Mouse (Mus musculus) stomach, embryonic 15.5 days (tissue): ENCODE measurements around the gene Fam19a4. TPM values are rescaled to one million over a fixed set of nuclear protein-coding genes. Genes with fewer than 3 reads are reported as not detected.

ENCODE experiments used
- ATAC-seq: fragments of 200-750 bp; cut with Nextera tagmentation; 2 replicates; pipeline ENCODE4 v1.8.0; 2017; ENCODE audit warnings: low read depth, moderate number of reproducible peaks, moderate TSS enrichment; ENCODE audit not compliant: insufficient read depth, low FRiP score
- H3K27ac ChIP-seq: fragments of 300-500 bp; sonication (generic); 2 replicates; pipeline ENCODE4 v1.5.1; 2015; ENCODE audit warnings: mild to moderate bottlenecking, inconsistent platforms
- H3K27me3 ChIP-seq: fragments of 300-500 bp; sonication (generic); replicated peaks from 2 replicates; pipeline ENCODE4 v1.6.1; 2015; ENCODE audit warnings: inconsistent platforms
- H3K36me3 ChIP-seq: fragments of 300-500 bp; sonication (generic); 2 replicates; pipeline ENCODE4 v1.6.1; 2015; ENCODE audit warnings: inconsistent platforms
- H3K4me1 ChIP-seq: fragments of 300-500 bp; sonication (generic); 2 replicates; pipeline ENCODE4 v1.6.1; 2015; ENCODE audit warnings: inconsistent platforms
- H3K4me2 ChIP-seq: fragments of 300-500 bp; sonication (generic); 2 replicates; pipeline ENCODE4 v1.6.1; 2015; ENCODE audit warnings: mild to moderate bottlenecking, inconsistent platforms
- H3K4me3 ChIP-seq: fragments of 300-500 bp; sonication (generic); replicated peaks from 2 replicates; pipeline ENCODE4 v1.5.1; 2015; ENCODE audit warnings: inconsistent platforms
- H3K9ac ChIP-seq: fragments of 300-500 bp; sonication (generic); 2 replicates; pipeline ENCODE4 v1.6.1; 2015; ENCODE audit warnings: inconsistent platforms
- H3K9me3 ChIP-seq: fragments of 300-500 bp; sonication (generic); 2 replicates; pipeline ENCODE4 v1.6.1; 2016; ENCODE audit warnings: inconsistent platforms
- WGBS: fragments of 180-500 bp; shearing (Covaris S2); methylation state at CpG from one replicate; pipeline ENCODE4 v1.1.7; 2015; 5-methylcytosine and 5-hydroxymethylcytosine counted together
- polyA plus RNA-seq: library from polyadenylated mRNA; unstranded; fragments of >200 nt; fragmentation: Nextera tagmentation; extraction: Ambion mirVana; gene quantifications from 2 replicates; pipeline ENCODE4 v1.2.1, GENCODE M21; 2015

Fam19a4 gene
- polyA plus RNA-seq, 1 experiment from 2014 or later, result 0.05 TPM

- no peaks in the 10 kb centered on the region for H3K9me3 ChIP-seq
- H3K36me3 ChIP-seq, result no peaks in the 10 kb centered on the region
- no peak overlapping the region for H3K4me2 ChIP-seq
- no peak overlapping the region for H3K27ac ChIP-seq
- H3K4me1 ChIP-seq, result no peaks in the 10 kb centered on the region
- H3K9ac ChIP-seq, result no peak overlapping the region
- no peak for ATAC-seq
- no peaks in the 10 kb centered on the region for H3K27me3 ChIP-seq
- 88% methylated on average over 4 of the region's 4 CpGs for WGBS
- H3K4me3 ChIP-seq, result no peak overlapping the region
Measured at GRCm38 (mm10) chr6:97046541-97046940, 13.7 kb downstream of the Fam19a4 start.

GRCm38 (mm10) chr6:97027110-97027677 lies 33.0 kb downstream of the Fam19a4 start:
- Histone ChIP-seq H3K9ac (no peak overlapping the region), H3K36me3 (no peaks in the 10 kb centered on the region), H3K4me1 (no peaks in the 10 kb centered on the region), H3K9me3 (no peaks in the 10 kb centered on the region), H3K4me3 (no peak overlapping the region), H3K27me3 (no peaks in the 10 kb centered on the region), H3K27ac (no peak overlapping the region), H3K4me2 (no peak overlapping the region)
- ATAC-seq, result no peak
- WGBS, result 45% methylated on average over 5 of the region's 5 CpGs

- H3K9ac ChIP-seq, result no peak overlapping the region
- H3K4me1 ChIP-seq, result no peaks in the 10 kb centered on the region
- ATAC-seq, result no peak
- no peaks in the 10 kb centered on the region for H3K9me3 ChIP-seq
- H3K27ac ChIP-seq, result no peak overlapping the region
- H3K4me2 ChIP-seq, result no peak overlapping the region
- WGBS, result 36% methylated on average over 2 of the region's 2 CpGs
- no peaks in the 10 kb centered on the region for H3K27me3 ChIP-seq
- H3K36me3 ChIP-seq, result no peaks in the 10 kb centered on the region
- H3K4me3 ChIP-seq, result no peak overlapping the region
Measured at GRCm38 (mm10) chr6:97019323-97019722, 40.9 kb downstream of the Fam19a4 start.

- Histone ChIP-seq H3K9me3 (no peaks in the 10 kb centered on the region), H3K36me3 (no peaks in the 10 kb centered on the region), H3K9ac (no peak overlapping the region), H3K27ac (no peak overlapping the region), H3K4me1 (no peaks in the 10 kb centered on the region), H3K4me3 (no peak overlapping the region), H3K27me3 (no peaks in the 10 kb centered on the region), H3K4me2 (no peak overlapping the region)
- ATAC-seq, result no peak
- 53% methylated on average over 1 of the region's 1 CpGs for WGBS
Measured at GRCm38 (mm10) chr6:97016711-97017110, 43.5 kb downstream of the Fam19a4 start.

GRCm38 (mm10) chr6:97016018-97016417 lies 44.2 kb downstream of the Fam19a4 start:
- H3K9ac ChIP-seq, result no peak overlapping the region
- ATAC-seq, result no peak
- H3K9me3 ChIP-seq, result no peaks in the 10 kb centered on the region
- 75% methylated on average over 3 of the region's 3 CpGs for WGBS
- no peak overlapping the region for H3K4me2 ChIP-seq
- H3K4me1 ChIP-seq, result no peaks in the 10 kb centered on the region
- no peak overlapping the region for H3K27ac ChIP-seq
- no peak overlapping the region for H3K4me3 ChIP-seq
- H3K27me3 ChIP-seq, result no peaks in the 10 kb centered on the region
- H3K36me3 ChIP-seq, result no peaks in the 10 kb centered on the region

- 48% methylated on average over 8 of the region's 8 CpGs for WGBS
- Histone ChIP-seq H3K9ac (no peak overlapping the region), H3K27me3 (no peaks in the 10 kb centered on the region), H3K4me3 (no peak overlapping the region), H3K27ac (no peak overlapping the region), H3K9me3 (no peaks in the 10 kb centered on the region), H3K4me1 (no peaks in the 10 kb centered on the region), H3K4me2 (no peak overlapping the region), H3K36me3 (no peaks in the 10 kb centered on the region)
- ATAC-seq, result no peak
Measured at GRCm38 (mm10) chr6:97006513-97007094, 53.6 kb downstream of the Fam19a4 start.

- ATAC-seq, result no peak
- Histone ChIP-seq H3K4me3 (no peak overlapping the region), H3K27ac (no peak overlapping the region), H3K4me2 (no peak overlapping the region), H3K4me1 (no peaks in the 10 kb centered on the region), H3K36me3 (no peaks in the 10 kb centered on the region), H3K27me3 (no peaks in the 10 kb centered on the region), H3K9ac (no peak overlapping the region), H3K9me3 (no peaks in the 10 kb centered on the region)
- 17% methylated on average over 11 of the region's 11 CpGs for WGBS
Measured at GRCm38 (mm10) chr6:97005038-97005437, 55.2 kb downstream of the Fam19a4 start.

GRCm38 (mm10) chr6:96995556-96996159 lies 64.6 kb downstream of the Fam19a4 start:
- ATAC-seq, result no peak
- H3K36me3 ChIP-seq, result no peaks in the 10 kb centered on the region
- no peak overlapping the region for H3K4me3 ChIP-seq
- H3K9me3 ChIP-seq, result no peaks in the 10 kb centered on the region
- no peak overlapping the region for H3K9ac ChIP-seq
- H3K27me3 ChIP-seq, result no peaks in the 10 kb centered on the region
- no peak overlapping the region for H3K27ac ChIP-seq
- WGBS, result 84% methylated on average over 7 of the region's 7 CpGs
- H3K4me2 ChIP-seq, result no peak overlapping the region
- no peaks in the 10 kb centered on the region for H3K4me1 ChIP-seq

GRCm38 (mm10) chr6:96991741-96992140 lies 68.5 kb downstream of the Fam19a4 start:
- Histone ChIP-seq H3K4me1 (no peaks in the 10 kb centered on the region), H3K27me3 (no peaks in the 10 kb centered on the region), H3K9ac (no peak overlapping the region), H3K36me3 (no peaks in the 10 kb centered on the region), H3K9me3 (no peaks in the 10 kb centered on the region), H3K4me2 (no peak overlapping the region), H3K4me3 (no peak overlapping the region), H3K27ac (no peak overlapping the region)
- 74% methylated on average over 1 of the region's 1 CpGs for WGBS
- ATAC-seq, result no peak

GRCm38 (mm10) chr6:96977537-96977936 lies 82.7 kb downstream of the Fam19a4 start:
- H3K4me2 ChIP-seq, result no peak overlapping the region
- no peak overlapping the region for H3K4me3 ChIP-seq
- H3K9ac ChIP-seq, result no peak overlapping the region
- H3K36me3 ChIP-seq, result no peaks in the 10 kb centered on the region
- no peak for ATAC-seq
- H3K27ac ChIP-seq, result no peak overlapping the region
- WGBS, result 85% methylated on average over 1 of the region's 1 CpGs
- no peaks in the 10 kb centered on the region for H3K27me3 ChIP-seq
- no peaks in the 10 kb centered on the region for H3K9me3 ChIP-seq
- H3K4me1 ChIP-seq, result no peaks in the 10 kb centered on the region

- Histone ChIP-seq H3K36me3 (no peaks in the 10 kb centered on the region), H3K27me3 (no peaks in the 10 kb centered on the region), H3K4me3 (no peak overlapping the region), H3K4me1 (no peaks in the 10 kb centered on the region), H3K9me3 (no peaks in the 10 kb centered on the region), H3K4me2 (no peak overlapping the region), H3K9ac (no peak overlapping the region), H3K27ac (no peak overlapping the region)
- 0 out of 2 replicates have a peak, but pooled peaks have one; percentile 43 for ATAC-seq
- 19% methylated on average over 2 of the region's 2 CpGs for WGBS
Measured at GRCm38 (mm10) chr6:96944796-96945195, 115.4 kb downstream of the Fam19a4 start.

- Histone ChIP-seq H3K36me3 (no peaks in the 10 kb centered on the region), H3K27ac (no peak overlapping the region), H3K4me1 (no peaks in the 10 kb centered on the region), H3K4me2 (no peak overlapping the region), H3K4me3 (no peak overlapping the region), H3K27me3 (no peaks in the 10 kb centered on the region), H3K9me3 (no peaks in the 10 kb centered on the region), H3K9ac (no peak overlapping the region)
- 58% methylated on average over 1 of the region's 1 CpGs for WGBS
- ATAC-seq, result no peak
Measured at GRCm38 (mm10) chr6:96935776-96936175, 124.4 kb downstream of the Fam19a4 start.
